Mouse (Mus musculus): ENCODE measurements around the gene Mettl9. TPM values are rescaled to one million over a fixed set of nuclear protein-coding genes. Genes with fewer than 3 reads are reported as not detected.

Mettl9 gene
- total and polyA plus RNA-seq, 3 experiments: 30.3 to 90.8 (median 70.9) TPM

GRCm38 (mm10) chr7:121098614-121099389, 64.6 kb downstream of the Mettl9 start:
- Histone ChIP-seq H3K9me3 (replicated peaks) (no peaks in the 10 kb centered on the region), H3K27me3 (ENCODE audit: insufficient read depth, low read length) (peaks cover 37% of the 10 kb centered on the region), H3K4me1 (ENCODE audit: insufficient read depth, low read depth, low read length) (peaks cover 18% of the 10 kb centered on the region), H3K4me3 (ENCODE audit: low read depth, low read length) (no peak overlapping the region), H3K36me3 (replicated peaks) (no peaks in the 10 kb centered on the region)
- ATAC-seq (ENCODE audit: extremely low read depth, insufficient number of reproducible peaks, low FRiP score, poor library complexity, severe bottlenecking) (no peak), DNase-seq (ENCODE audit: low spot score) (no peak)
- no peak for TF ChIP-seq GATA1 (IDR thresholded peaks at IDR 0.05; ENCODE audit: borderline replicate concordance, low read length)
- TF ChIP-seq TAL1 (conservative IDR thresholded peaks at IDR 0.05; ENCODE audit: low read depth, low read length): peak; percentile 61
- no peak for TF ChIP-seq POLR2AphosphoS5 (IDR thresholded peaks at IDR 0.05; ENCODE audit: insufficient replicate concordance, low read depth, low read length)

- Histone ChIP-seq H3K9me3 (replicated peaks) (0 out of 2 replicates have a peak, but pooled peaks cover 3% of the 10 kb centered on the region), H3K36me3 (replicated peaks) (no peaks in the 10 kb centered on the region), H3K27me3 (ENCODE audit: insufficient read depth, low read length) (peaks cover 13% of the 10 kb centered on the region), H3K4me1 (ENCODE audit: insufficient read depth, low read depth, low read length) (peaks cover 32% of the 10 kb centered on the region), H3K4me3 (ENCODE audit: low read depth, low read length) (no peak overlapping the region)
- TF ChIP-seq POLR2AphosphoS5 (IDR thresholded peaks at IDR 0.05; ENCODE audit: insufficient replicate concordance, low read depth, low read length): no peak
- no peak for TF ChIP-seq CTCF (IDR thresholded peaks at IDR 0.05; ENCODE audit: low read depth, low read length)
- no peak for TF ChIP-seq GATA2 (IDR thresholded peaks at IDR 0.05; ENCODE audit: borderline replicate concordance, low read depth, low read length)
- TF ChIP-seq GATA1 (IDR thresholded peaks at IDR 0.05; ENCODE audit: borderline replicate concordance, low read length): no peak
- TF ChIP-seq TAL1 (conservative IDR thresholded peaks at IDR 0.05; ENCODE audit: low read depth, low read length): no peak
- ATAC-seq (ENCODE audit: extremely low read depth, insufficient number of reproducible peaks, low FRiP score, poor library complexity, severe bottlenecking) (no peak), DNase-seq (ENCODE audit: low spot score) (no peak)
These were observed 73.6 kb downstream of the Mettl9 start for GRCm38 (mm10) chr7:121107851-121108250.

- H3K4me3 ChIP-seq (ENCODE audit: low read depth, low read length): peak overlapping the region; percentile 2; the same call in 1 of the 2 replicates
- TF ChIP-seq GATA2 (IDR thresholded peaks at IDR 0.05; ENCODE audit: borderline replicate concordance, low read depth, low read length): no peak
- H3K9me3 ChIP-seq (replicated peaks): 0 out of 2 replicates have a peak, but pooled peaks cover 3% of the 10 kb centered on the region
- DNase-seq (ENCODE audit: low spot score) (no peak), ATAC-seq (ENCODE audit: extremely low read depth, insufficient number of reproducible peaks, low FRiP score, poor library complexity, severe bottlenecking) (no peak)
- no peaks in the 10 kb centered on the region for H3K27me3 ChIP-seq (ENCODE audit: insufficient read depth, low read length)
- H3K4me1 ChIP-seq (ENCODE audit: insufficient read depth, low read depth, low read length): peaks cover 44% of the 10 kb centered on the region
- H3K36me3 ChIP-seq (replicated peaks): no peaks in the 10 kb centered on the region
These were observed 77.1 kb downstream of the Mettl9 start for GRCm38 (mm10) chr7:121111321-121111720.

GRCm38 (mm10) chr7:121111762-121112161, 77.5 kb downstream of the Mettl9 start:
- Histone ChIP-seq H3K4me3 (ENCODE audit: low read depth, low read length) (peak overlapping the region; percentile 2; the same call in 1 of the 2 replicates), H3K27me3 (ENCODE audit: insufficient read depth, low read length) (no peaks in the 10 kb centered on the region), H3K9me3 (replicated peaks) (0 out of 2 replicates have a peak, but pooled peaks cover 3% of the 10 kb centered on the region), H3K4me1 (ENCODE audit: insufficient read depth, low read depth, low read length) (peaks cover 44% of the 10 kb centered on the region), H3K36me3 (replicated peaks) (no peaks in the 10 kb centered on the region)
- TF ChIP-seq TAL1 (conservative IDR thresholded peaks at IDR 0.05; ENCODE audit: low read depth, low read length): peak; percentile 90
- no peak for TF ChIP-seq POLR2AphosphoS5 (IDR thresholded peaks at IDR 0.05; ENCODE audit: insufficient replicate concordance, low read depth, low read length)
- ATAC-seq (ENCODE audit: extremely low read depth, insufficient number of reproducible peaks, low FRiP score, poor library complexity, severe bottlenecking): peak; percentile 95
- peak; percentile 63 for DNase-seq (ENCODE audit: low spot score)

- Histone ChIP-seq H3K36me3 (replicated peaks) (no peaks in the 10 kb centered on the region), H3K4me3 (ENCODE audit: low read depth, low read length) (no peak overlapping the region), H3K4me1 (ENCODE audit: insufficient read depth, low read depth, low read length) (peaks cover 15% of the 10 kb centered on the region), H3K27me3 (ENCODE audit: insufficient read depth, low read length) (peaks cover 29% of the 10 kb centered on the region), H3K9me3 (replicated peaks) (no peaks in the 10 kb centered on the region)
- ATAC-seq (ENCODE audit: extremely low read depth, insufficient number of reproducible peaks, low FRiP score, poor library complexity, severe bottlenecking): peak; percentile 54; the same call in 1 of the 2 replicates
- TF ChIP-seq CTCF (IDR thresholded peaks at IDR 0.05; ENCODE audit: low read depth, low read length): peak; percentile 77
- no peak for TF ChIP-seq TAL1 (conservative IDR thresholded peaks at IDR 0.05; ENCODE audit: low read depth, low read length)
- DNase-seq (ENCODE audit: low spot score): peak; percentile 63
These were observed 86.0 kb downstream of the Mettl9 start for GRCm38 (mm10) chr7:121120143-121120818.

Other genes with a start within 250 kb of the Mettl9 start
- not detected in 2 replicates for gene Gm5737, start 222.1 kb upstream of the Mettl9 start, total RNA-seq (2014; fragmentation: Nextera tagmentation)
- not detected in 2 replicates for gene Gm5737, start 222.1 kb upstream of the Mettl9 start, total RNA-seq (2017)
- not detected in 2 replicates for gene Gm5737, start 222.1 kb upstream of the Mettl9 start, polyA plus RNA-seq (2012)
- 62.3 and 72.9 TPM in 2 replicates for gene Eef2k, start 191.6 kb upstream of the Mettl9 start, total RNA-seq (2014; fragmentation: Nextera tagmentation)
- gene Eef2k, start 191.6 kb upstream of the Mettl9 start, total RNA-seq (2017): 185 and 189 TPM in 2 replicates
- 89.8 and 107 TPM in 2 replicates for gene Eef2k, start 191.6 kb upstream of the Mettl9 start, polyA plus RNA-seq (2012)
- gene Polr3e, start 116.7 kb upstream of the Mettl9 start, total RNA-seq (2014; fragmentation: Nextera tagmentation): 18.0 and 21.3 TPM in 2 replicates
- gene Polr3e, start 116.7 kb upstream of the Mettl9 start, total RNA-seq (2017): 26.2 and 27.6 TPM in 2 replicates
- gene Polr3e, start 116.7 kb upstream of the Mettl9 start, polyA plus RNA-seq (2012): 31.1 and 36.5 TPM in 2 replicates
- gene Cdr2, start 52.1 kb upstream of the Mettl9 start, total RNA-seq (2014; fragmentation: Nextera tagmentation): 12.8 and 20.0 TPM in 2 replicates
- gene Cdr2, start 52.1 kb upstream of the Mettl9 start, total RNA-seq (2017): 12.7 and 14.0 TPM in 2 replicates
- 7.7 and 8.0 TPM in 2 replicates for gene Cdr2, start 52.1 kb upstream of the Mettl9 start, polyA plus RNA-seq (2012)
- gene Mfsd13b, start 51.9 kb upstream of the Mettl9 start, total RNA-seq (2014; fragmentation: Nextera tagmentation): 4.5 TPM in 1 of 2 replicates, not detected in the other
- 0.38 TPM in 1 of 2 replicates, not detected in the other for gene Mfsd13b, start 51.9 kb upstream of the Mettl9 start, total RNA-seq (2017)
- gene Mfsd13b, start 51.9 kb upstream of the Mettl9 start, polyA plus RNA-seq (2012): not detected in 2 replicates
- 0.97 TPM in 1 of 2 replicates, not detected in the other for gene Igsf6, start 40.1 kb downstream of the Mettl9 start, total RNA-seq (2014; fragmentation: Nextera tagmentation)
- 0.06 and 0.33 TPM in 2 replicates for gene Igsf6, start 40.1 kb downstream of the Mettl9 start, total RNA-seq (2017)
- 0.07 and 0.10 TPM in 2 replicates for gene Igsf6, start 40.1 kb downstream of the Mettl9 start, polyA plus RNA-seq (2012)
- gene Otoa, start 47.2 kb downstream of the Mettl9 start, total RNA-seq (2014; fragmentation: Nextera tagmentation): 0.34 and 0.75 TPM in 2 replicates
- gene Otoa, start 47.2 kb downstream of the Mettl9 start, total RNA-seq (2017): 0.82 and 0.87 TPM in 2 replicates
- gene Otoa, start 47.2 kb downstream of the Mettl9 start, polyA plus RNA-seq (2012): 0.43 and 0.50 TPM in 2 replicates

Data from G1E (cell line).